Mouse (Mus musculus) v-Abl transformed pro-B cells (cell line): Measurements from ENCODE around the gene Fzd9.

ENCODE experiments used
- in situ Hi-C, 2 experiments: fragments of 400-800 bp; cut with MboI; formaldehyde crosslinking; loops; one replicate each; pipeline ENCODE4 v1.15.1; 2025; ENCODE audit not compliant: unreplicated experiment in 2 of 2

Gene Fzd9

GRCm38 (mm10) chr5:135251079-135251454 lies at the start of gene Fzd9:
Gene Fzd9 (minus strand): TSS chr5:135251230.
- in situ Hi-C loops, result no loop called here

- in situ Hi-C loops, result loop anchor here in 1 of 2 experiments (25.0 kb wide), 1 partner anchor 380 kb away; the partner anchor contains the start of genes Cldn13 and Tmem270
Observed at GRCm38 (mm10) chr5:135292001-135292400, 41.0 kb upstream of the Fzd9 start.

- in situ Hi-C loops, result loop anchor here in 1 of 2 experiments (25.0 kb wide), 1 partner anchor 379 kb away; the partner anchor contains the start of genes Cldn13 and Tmem270
Observed at GRCm38 (mm10) chr5:135291193-135291592, 40.2 kb upstream of the Fzd9 start.

GRCm38 (mm10) chr5:135290703-135291102 lies 39.7 kb upstream of the Fzd9 start:
- in situ Hi-C loops, result loop anchor here in 1 of 2 experiments (25.0 kb wide), 1 partner anchor 378 kb away; the partner anchor contains the start of genes Cldn13 and Tmem270

GRCm38 (mm10) chr5:135286926-135287325 lies 35.9 kb upstream of the Fzd9 start:
- in situ Hi-C loops, result loop anchor here (5.0 to 25.0 kb wide), 5 partner anchors 50 to 375 kb away; partner anchors contain the start of genes Cldn13 (in 2 of the 2) and Tmem270 (in 1 of the 2)

- in situ Hi-C loops, result loop anchor here (5.0 to 25.0 kb wide), 5 partner anchors 49 to 374 kb away; partner anchors contain the start of genes Cldn13 (in 2 of the 2) and Tmem270 (in 1 of the 2)
Observed at GRCm38 (mm10) chr5:135286185-135286584, 35.2 kb upstream of the Fzd9 start.

GRCm38 (mm10) chr5:135285211-135285610 lies 34.2 kb upstream of the Fzd9 start:
- in situ Hi-C loops, result loop anchor here (5.0 to 25.0 kb wide), 5 partner anchors 48 to 373 kb away; partner anchors contain the start of genes Cldn13 (in 2 of the 2) and Tmem270 (in 1 of the 2)

GRCm38 (mm10) chr5:135280226-135280625 lies 29.2 kb upstream of the Fzd9 start:
- in situ Hi-C loops, result loop anchor here (10.0 to 25.0 kb wide), 2 partner anchors 365 to 368 kb away; partner anchors contain the start of genes Cldn13 (in 2 of the 2) and Tmem270 (in 1 of the 2)

- in situ Hi-C loops, result loop anchor here in 1 of 2 experiments (25.0 kb wide), 1 partner anchor 364 kb away; the partner anchor contains the start of genes Cldn13 and Tmem270
Observed at GRCm38 (mm10) chr5:135276597-135276996, 25.6 kb upstream of the Fzd9 start.

GRCm38 (mm10) chr5:135274663-135275396 lies 23.8 kb upstream of the Fzd9 start:
- in situ Hi-C loops, result loop anchor here in 1 of 2 experiments (25.0 kb wide), 1 partner anchor 363 kb away; the partner anchor contains the start of genes Cldn13 and Tmem270

GRCm38 (mm10) chr5:135271563-135272165 lies 20.6 kb upstream of the Fzd9 start:
- in situ Hi-C loops, result no loop called here

- in situ Hi-C loops, result no loop called here
Observed at GRCm38 (mm10) chr5:135270361-135270760, 19.3 kb upstream of the Fzd9 start.

- in situ Hi-C loops, result no loop called here
Observed at GRCm38 (mm10) chr5:135269451-135269850, 18.4 kb upstream of the Fzd9 start.

- in situ Hi-C loops, result no loop called here
Observed at GRCm38 (mm10) chr5:135264548-135264947, 13.5 kb upstream of the Fzd9 start.

GRCm38 (mm10) chr5:135263866-135264503 lies 13.0 kb upstream of the Fzd9 start:
- in situ Hi-C loops, result no loop called here

GRCm38 (mm10) chr5:135258280-135259150 lies 7.5 kb upstream of the Fzd9 start:
- in situ Hi-C loops, result no loop called here

GRCm38 (mm10) chr5:135257559-135257958 lies 6.5 kb upstream of the Fzd9 start:
- in situ Hi-C loops, result no loop called here

GRCm38 (mm10) chr5:135256166-135256565 lies 5.1 kb upstream of the Fzd9 start:
- in situ Hi-C loops, result no loop called here

- in situ Hi-C loops, result no loop called here
Observed at GRCm38 (mm10) chr5:135253741-135254401, 2.8 kb upstream of the Fzd9 start.
